Mouse (Mus musculus) lung, postnatal 4 days (tissue): ENCODE measurements around the gene Fjx1.

Experiments
- DNase-seq, 2 experiments: peaks; one replicate each; pipeline ENCODE4 v3.0.0; 2021

Gene Fjx1

DNA sequence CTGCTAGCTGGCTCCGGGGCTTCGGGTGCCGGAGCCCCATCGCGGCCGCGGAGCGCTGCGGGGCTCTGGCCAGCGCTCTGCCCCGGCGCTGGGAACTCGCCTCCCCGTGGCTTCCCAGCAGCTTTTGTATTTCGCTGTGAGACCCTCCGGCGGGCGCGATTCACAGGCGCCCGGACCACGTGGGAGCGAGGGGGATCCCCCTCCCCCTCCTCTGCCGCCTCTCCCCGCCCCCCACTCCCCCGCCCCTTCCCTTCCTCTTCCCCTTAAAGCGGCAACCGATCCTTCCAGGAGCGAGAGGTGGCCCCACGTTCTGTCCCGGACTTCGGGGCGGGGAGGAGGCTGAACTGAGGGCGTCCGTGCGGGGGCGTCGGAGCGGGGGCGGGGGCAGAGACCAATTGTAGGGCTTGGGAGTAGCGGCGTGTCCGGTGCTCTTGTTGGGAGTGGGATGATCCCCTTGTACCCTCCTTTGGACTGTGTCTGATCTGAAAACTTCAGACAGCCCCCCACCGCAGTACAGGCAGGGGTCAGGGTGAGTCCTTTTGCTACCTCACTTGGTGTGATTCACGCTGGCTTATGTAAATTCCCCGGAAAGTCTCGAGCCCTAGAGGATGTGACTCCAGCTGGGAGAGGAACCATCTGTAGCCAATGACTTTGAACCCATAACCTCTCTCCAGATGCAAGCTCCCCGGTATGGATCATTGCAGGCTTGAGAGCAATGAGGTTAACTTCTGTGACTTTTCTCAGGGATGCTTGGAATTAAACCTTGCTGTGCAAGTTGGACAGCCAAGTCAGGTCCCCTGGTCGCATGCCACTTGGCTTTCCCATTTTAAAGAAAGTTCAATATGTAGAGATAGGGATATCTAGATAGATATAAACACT lies at the start of gene Fjx1:
Gene Fjx1 (minus strand): TSS at position 829 of the 879 bp plus-strand sequence.
- peak; percentile 54 to 72 for DNase-seq

DNA sequence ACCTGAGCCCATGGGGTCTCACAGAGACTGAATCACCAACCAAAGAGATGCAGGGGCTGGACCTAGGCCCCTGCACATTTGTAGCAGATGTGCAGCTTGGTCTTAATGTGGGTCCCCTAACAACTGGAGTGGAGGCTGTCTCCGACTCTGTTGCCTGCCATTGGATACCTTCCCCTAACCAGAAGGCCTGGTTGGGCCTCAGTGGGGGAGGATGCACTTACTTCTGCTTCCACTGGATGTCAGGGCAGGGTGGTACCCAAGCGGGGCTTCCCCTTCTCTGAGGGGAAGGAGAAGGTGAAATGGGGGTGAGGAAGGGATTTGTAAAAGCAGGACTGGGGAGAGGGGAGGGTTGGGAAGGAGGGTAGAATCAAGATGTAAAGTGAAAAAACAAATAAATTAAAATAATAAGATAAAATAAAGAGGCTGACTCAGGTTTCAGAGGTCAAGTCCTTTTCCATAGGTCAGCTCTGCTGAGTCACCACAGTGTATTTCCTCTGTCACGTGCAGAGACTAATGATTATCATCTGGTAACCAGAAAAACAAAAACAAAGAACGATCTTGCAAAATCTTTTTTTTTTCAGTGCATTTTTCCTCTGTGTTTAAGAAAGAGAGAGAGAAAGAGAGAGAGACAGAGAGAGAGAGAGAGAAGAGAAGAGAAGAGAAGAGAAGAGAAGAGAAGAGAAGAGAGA lies 47.8 kb upstream of the Fjx1 start:
- no peak for DNase-seq

- no peak for DNase-seq
Measured at GRCm38 (mm10) chr2:102480738-102481137, 28.4 kb upstream of the Fjx1 start.

GRCm38 (mm10) chr2:102476101-102476500 lies 23.8 kb upstream of the Fjx1 start:
- no peak for DNase-seq

- no peak for DNase-seq
Measured at GRCm38 (mm10) chr2:102468645-102469044, 16.3 kb upstream of the Fjx1 start.

DNA sequence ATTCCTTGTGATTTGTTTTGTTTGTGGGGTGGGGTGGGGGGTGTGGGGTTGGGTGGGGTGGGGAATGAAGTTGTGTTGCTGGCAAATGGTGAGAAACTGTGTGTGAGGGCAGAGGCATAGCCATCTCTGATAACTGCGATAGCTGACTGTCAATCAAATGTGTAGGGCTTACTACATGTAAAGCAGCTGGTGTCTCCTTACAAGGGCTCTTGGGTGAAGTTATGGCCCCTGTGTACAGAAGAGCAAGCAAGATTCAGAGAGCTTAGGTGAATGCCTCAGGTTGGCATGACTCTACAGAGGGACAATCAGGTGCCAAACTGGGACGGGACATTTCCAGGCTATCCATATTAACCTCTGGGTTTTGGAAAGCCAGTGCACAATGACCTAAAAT lies 12.0 kb upstream of the Fjx1 start:
- no peak for DNase-seq

- DNase-seq, result peak; percentile 47 to 71
Measured at GRCm38 (mm10) chr2:102463587-102464341, 11.5 kb upstream of the Fjx1 start.

DNA sequence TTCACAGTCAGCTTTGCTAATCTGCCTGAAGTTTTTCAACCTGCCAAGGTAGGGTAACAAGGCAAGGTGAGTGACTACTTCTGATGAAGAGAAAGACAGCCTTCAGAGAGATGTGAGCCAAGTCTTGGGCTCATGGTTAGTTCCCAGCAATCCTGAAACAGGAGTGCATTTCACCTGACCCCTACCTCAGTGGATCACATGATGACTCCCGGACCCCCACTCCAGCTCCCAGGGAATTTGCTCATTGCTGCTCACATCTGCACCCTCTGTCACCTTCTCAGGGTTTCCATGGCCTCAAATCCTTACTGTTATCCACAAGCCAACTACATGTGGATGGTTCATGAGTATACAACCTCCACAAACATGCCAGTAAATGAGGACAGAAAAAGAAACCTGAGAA lies 9.2 kb upstream of the Fjx1 start:
- no peak for DNase-seq

DNA sequence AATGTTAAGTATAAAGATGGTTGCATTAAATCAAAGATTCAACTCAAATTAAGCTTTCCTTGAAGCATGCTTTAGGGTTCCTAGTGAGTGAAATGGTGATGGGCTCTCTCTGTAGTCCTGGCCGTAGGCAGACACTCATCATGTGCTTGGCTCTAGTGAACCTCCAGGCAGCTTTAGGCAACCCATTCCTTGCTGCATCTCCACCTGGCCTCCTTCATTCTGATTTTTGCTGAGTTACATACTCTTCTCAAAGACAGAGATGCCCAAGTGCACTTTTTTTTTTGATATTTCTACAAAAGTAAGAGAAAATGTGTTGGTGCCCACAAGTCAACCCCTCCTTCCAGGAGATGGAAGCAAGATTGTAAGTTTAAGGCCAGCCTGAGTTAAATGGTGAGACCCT lies 2.8 kb upstream of the Fjx1 start:
- DNase-seq, result no peak

- DNase-seq, result no peak
Measured at GRCm38 (mm10) chr2:102453447-102453846, 1.1 kb upstream of the Fjx1 start.

DNA sequence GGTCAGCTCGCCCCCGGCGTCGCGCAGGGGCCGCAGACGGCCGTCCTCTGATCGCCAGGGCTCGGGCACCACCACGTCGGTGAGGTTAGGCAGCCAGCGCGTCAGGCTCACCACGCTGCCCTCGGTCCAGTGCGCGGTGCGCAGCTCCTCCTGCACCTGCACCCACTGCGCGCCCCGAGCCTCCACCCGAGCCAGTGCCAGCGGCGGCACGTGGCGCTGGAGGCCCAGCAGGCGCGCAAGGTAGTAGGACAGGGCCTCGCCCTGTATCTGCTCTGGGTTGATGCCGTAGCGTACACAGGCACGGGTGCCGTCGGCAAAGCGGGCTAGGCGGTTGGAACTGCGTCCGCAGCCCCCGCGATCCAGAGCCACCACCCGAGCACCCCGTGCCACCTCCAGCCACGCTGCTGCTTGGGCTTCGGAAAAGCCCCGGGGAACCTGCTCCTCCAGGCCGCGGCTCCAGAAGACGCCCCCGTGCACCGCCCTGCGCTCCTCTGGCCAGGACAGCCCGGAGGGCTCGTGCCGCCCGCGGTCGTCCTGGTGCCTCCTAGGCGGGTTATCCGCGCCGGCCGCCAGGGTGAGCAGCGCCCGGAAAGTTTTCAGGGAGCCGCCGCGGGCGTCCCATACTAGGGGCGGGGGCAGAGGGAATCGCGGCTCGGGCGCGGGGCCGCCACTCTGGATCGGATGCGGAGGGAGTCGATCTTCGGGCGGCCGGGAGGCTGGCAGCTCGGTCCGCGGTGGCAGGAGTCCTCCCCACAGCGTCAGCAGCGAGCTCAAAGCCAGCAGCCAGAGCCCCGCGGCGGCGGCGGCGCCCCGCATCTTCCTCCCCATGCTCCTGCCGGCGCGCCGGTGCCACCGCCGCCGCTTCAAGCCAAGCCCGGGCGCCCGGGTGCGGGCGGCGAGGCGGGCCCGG lies 1.3 kb downstream of the Fjx1 start:
- peak; percentile 55 to 58 for DNase-seq

DNA sequence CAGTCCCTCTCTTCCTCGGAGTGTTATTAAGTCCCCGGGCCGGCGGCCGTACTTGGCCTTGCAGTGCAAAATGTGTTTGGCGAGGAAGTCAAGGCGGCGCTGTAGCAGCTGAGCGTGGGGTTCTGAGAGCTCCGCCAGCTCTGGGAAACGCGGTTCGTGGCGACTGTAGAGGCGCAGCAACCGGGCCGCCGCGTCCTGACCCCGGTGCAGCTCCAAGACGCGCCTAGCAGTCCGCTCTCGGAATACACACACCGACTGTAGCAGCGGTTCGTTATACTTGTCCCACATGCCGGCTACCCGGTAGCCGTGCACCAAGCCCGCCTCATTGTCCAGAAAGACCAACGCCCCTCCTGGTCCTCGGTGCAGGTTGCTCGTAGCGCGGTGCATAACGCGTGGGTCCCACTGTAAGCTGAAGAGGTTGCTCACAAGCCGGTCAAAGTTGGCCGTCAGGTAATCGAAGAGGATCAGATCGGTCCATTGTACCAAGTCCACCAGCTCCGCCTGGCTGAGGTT lies 2.0 kb downstream of the Fjx1 start:
- peak; percentile 65 to 74 for DNase-seq

DNA sequence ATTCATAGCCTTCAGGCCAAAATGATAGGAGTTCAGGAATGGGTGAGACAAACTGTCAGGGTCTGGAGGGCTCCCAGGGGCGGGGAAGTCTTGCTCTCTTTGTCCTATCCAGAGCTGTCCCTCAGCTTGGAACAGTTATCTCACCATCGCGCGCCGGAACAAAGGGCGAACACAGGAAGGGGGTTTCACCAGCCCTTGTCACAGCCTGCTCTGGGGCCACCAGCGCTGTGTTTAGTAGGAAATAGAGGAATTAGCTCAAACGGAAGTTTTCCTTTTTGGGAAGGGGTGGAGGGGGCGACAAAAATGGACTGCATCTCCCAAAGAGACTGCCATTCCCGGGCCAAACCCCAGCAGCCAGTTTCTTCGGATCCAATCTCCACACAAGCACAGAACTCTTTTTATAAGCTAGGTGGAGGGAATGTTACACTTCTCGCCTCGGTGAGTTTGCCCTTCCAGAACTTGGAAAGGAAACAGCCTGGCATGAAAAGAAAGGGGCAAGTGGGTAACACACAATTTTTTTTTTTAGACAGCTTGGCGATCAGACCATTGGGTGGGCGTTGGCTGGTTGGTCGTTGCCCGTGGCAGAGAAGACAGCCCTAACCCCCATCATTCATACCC lies 2.6 kb downstream of the Fjx1 start:
- peak; percentile 37 to 60 for DNase-seq

DNA sequence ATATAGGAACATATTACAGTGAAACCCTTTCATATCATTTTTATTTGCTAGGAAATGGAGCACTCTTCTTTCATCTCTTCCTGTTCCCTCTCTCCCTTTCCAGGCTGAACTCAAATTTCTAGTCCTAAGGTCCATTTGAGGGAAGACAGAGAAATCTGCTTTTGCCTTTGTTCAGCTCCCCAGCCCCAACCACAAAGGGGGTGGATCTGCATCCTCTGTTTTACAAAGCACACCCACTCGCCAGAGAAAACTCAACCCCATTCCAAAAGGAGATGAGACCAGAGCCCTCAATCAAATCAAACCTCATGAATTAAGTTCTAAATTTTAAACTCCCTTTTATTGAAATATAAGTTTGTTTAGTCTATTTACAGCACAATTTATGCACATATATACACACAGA lies 3.2 kb downstream of the Fjx1 start:
- no peak for DNase-seq

DNA sequence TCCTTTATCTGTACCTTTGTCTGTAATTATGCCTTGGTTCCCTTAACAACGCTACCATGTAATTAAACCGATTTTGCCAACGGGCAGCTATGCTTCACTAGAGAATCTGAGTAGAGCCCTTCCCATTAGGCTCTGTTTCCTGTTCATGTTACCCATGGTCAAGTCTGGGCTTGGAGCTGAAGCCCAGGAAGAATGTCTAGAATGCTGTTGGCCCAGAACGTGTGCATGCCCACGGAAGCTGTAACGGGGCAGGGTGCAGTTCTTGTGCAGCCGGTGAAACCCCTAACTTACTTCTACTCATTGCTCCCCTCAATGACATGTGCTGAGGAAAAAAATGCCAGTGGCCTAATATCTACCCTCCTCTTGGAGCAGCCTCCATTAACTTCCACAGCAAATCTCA lies 4.5 kb downstream of the Fjx1 start:
- no peak for DNase-seq

DNA sequence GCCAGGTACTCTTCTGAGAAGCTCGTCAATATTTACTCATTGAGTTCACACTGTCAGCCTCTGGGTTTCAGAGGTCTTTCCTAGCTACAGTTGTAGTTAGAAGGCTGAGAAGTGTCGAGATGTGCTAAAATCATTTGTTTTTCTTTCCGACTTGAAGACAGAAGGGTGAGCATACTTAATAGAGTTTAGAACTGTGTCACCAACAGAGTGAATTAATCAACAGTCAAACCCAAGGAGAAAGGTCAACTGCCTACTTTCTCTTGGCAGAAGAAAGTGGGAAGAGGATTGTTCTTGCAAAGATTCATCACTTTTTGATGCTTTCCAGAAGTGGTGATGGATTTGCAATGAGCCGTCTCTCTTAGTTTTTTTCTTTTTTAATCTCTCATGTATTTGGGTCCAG lies 5.4 kb downstream of the Fjx1 start:
- DNase-seq, result no peak

GRCm38 (mm10) chr2:102437357-102438030 lies 14.8 kb downstream of the Fjx1 start:
- DNase-seq, result no peak

- DNase-seq, result no peak
Measured at GRCm38 (mm10) chr2:102433879-102434278, 18.4 kb downstream of the Fjx1 start.

DNA sequence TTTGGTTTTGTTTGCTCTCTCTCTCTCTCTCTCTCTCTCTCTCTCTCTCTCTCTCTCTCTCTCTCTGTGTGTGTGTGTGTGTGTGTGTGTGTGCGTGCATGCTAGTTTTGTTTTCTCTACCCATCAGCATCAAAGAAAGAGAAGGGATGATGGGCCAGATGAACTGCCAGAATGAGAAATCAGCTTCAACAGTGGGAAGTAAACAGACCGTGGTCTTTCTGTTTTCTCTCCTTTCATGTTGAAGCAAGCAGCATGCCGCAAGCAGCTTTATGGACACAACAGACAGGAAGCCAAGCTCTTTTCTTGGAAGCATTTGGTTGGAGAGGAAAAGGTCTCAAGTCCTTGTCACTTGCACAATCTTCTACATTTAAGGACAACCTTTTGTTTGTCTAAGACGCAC lies 21.2 kb downstream of the Fjx1 start:
- DNase-seq, result no peak

DNA sequence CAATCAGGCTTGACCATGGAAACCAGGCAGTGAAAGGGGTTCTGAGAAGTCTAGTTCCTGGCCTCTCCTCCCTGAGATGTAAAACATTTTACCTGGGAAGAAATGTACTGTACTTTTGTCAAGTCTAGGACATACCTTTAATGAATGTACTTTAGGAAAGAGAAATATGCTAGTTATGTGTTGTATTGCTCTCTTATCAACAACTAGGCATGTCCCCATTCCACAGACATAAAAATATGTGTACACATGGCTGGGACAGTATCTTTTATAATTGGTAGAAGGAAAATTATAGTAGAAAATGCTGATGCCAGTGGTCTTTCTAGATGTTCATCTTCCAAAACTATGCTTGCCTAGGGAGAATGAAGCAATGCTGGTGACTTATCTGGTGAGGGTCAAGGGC lies 24.3 kb downstream of the Fjx1 start:
- DNase-seq, result no peak

DNA sequence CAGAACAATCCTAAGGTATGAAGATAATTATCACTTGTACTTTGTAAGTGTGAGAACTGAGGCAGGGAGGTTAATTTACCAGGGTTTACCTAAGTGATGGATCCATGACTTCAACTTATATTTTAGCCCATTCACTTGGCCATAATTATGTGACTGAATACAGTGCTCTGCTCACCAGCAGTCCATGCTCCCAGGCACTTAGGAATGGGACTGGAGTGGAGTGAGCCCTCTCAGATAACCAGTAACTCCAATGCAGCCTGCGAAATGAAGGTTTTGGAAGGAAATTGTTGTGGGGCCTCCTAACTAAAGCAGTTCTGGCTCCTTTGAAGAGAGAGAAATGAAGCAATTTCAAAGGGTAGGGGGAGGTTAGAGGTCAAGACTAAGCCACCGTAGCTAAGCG lies 25.9 kb downstream of the Fjx1 start:
- DNase-seq, result no peak
